Mouse (Mus musculus) G1E (cell line): ENCODE measurements around the gene Dhx8.

ENCODE experiments used
- CTCF ChIP-seq: IDR thresholded peaks from 2 replicates; pipeline ENCODE4 v1.5.1; 2012; ENCODE audit warnings: low read depth, low read length, inconsistent platforms, mixed read lengths
- GATA1 ChIP-seq: IDR thresholded peaks from 2 replicates; pipeline ENCODE4 v1.6.1; 2012; ENCODE audit warnings: borderline replicate concordance, low read length, inconsistent platforms, mixed read lengths
- GATA2 ChIP-seq: IDR thresholded peaks from 2 replicates; pipeline ENCODE4 v1.6.1; 2012; ENCODE audit warnings: low read depth, low read length, inconsistent platforms, borderline replicate concordance
- POLR2AphosphoS5 ChIP-seq: IDR thresholded peaks from 2 replicates; pipeline ENCODE4 v1.6.1; 2012; ENCODE audit warnings: low read depth, low read length, inconsistent platforms; ENCODE audit not compliant: insufficient replicate concordance
- TAL1 ChIP-seq: conservative IDR thresholded peaks from 2 replicates; pipeline ENCODE4 v1.6.1; 2012; ENCODE audit warnings: low read depth, low read length, inconsistent platforms, mixed read lengths

DNA sequence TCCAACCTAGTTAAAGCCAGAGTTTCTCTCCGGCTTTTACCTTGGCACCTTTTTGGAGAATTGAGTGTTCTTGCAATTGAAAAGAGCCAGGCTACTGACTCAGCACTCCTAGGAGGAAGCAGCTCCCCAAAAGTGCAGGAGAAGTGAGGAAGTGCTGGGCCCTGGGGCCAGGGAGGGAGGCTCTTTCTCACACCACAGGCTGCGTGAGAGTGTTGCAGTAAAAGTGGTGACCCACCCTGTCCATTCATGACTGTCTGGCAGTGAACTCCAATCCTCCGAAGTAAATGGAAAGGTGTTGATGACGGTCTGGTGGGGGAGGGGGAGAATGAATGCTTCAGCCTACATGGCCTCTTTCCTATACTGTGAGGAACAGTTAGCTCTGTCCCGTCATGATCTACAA lies 24.2 kb upstream of the Dhx8 start:
- TF ChIP-seq CTCF (no peak), GATA1 (no peak), TAL1 (no peak), POLR2AphosphoS5 (no peak), GATA2 (no peak)
